Mouse (Mus musculus): Measurements from ENCODE around the gene Npy. TPM values are rescaled to one million over a fixed set of nuclear protein-coding genes. Genes with fewer than 3 reads are reported as not detected.

Npy gene
- polyA plus RNA-seq, 1 experiment from 2014 or later: 0.52 TPM

- no peaks in the 10 kb centered on the region for H3K36me3 ChIP-seq (ENCODE audit: control insufficient read depth, insufficient read depth, low read length)
- H3K4me2 ChIP-seq: no peak overlapping the region
- H3K4me3 ChIP-seq (ENCODE audit: low read depth, low read length): no peak overlapping the region
- no peaks in the 10 kb centered on the region for H3K4me1 ChIP-seq (ENCODE audit: control insufficient read depth, insufficient read depth, low read length)
- H3K27me3 ChIP-seq (ENCODE audit: control insufficient read depth, insufficient read depth, low read length): no peaks in the 10 kb centered on the region
- 80% methylated on average over 12 of the region's 12 CpGs for WGBS (ENCODE audit: insufficient replicate concordance)
- no peaks in the 10 kb centered on the region for H3K9me3 ChIP-seq (replicated peaks; ENCODE audit: control insufficient read depth, low read length)
- ATAC-seq (replicated peaks; ENCODE audit: insufficient number of reproducible peaks, low FRiP score, low TSS enrichment): no peak
- no peak overlapping the region for H3K9ac ChIP-seq (ENCODE audit: low read depth, low read length)
- H3K27ac ChIP-seq (ENCODE audit: low read depth, low read length): no peak overlapping the region
Observed at GRCm38 (mm10) chr6:49792524-49792923, 30.0 kb upstream of the Npy start.

- ATAC-seq (replicated peaks; ENCODE audit: insufficient number of reproducible peaks, low FRiP score, low TSS enrichment): no peak
- no peak overlapping the region for H3K27ac ChIP-seq (ENCODE audit: low read depth, low read length)
- no peak overlapping the region for H3K4me2 ChIP-seq
- H3K4me3 ChIP-seq (ENCODE audit: low read depth, low read length): no peak overlapping the region
- H3K27me3 ChIP-seq (ENCODE audit: control insufficient read depth, insufficient read depth, low read length): no peaks in the 10 kb centered on the region
- WGBS (ENCODE audit: insufficient replicate concordance): 48% methylated on average over 8 of the region's 8 CpGs
- no peaks in the 10 kb centered on the region for H3K4me1 ChIP-seq (ENCODE audit: control insufficient read depth, insufficient read depth, low read length)
- H3K9me3 ChIP-seq (replicated peaks; ENCODE audit: control insufficient read depth, low read length): no peaks in the 10 kb centered on the region
- H3K9ac ChIP-seq (ENCODE audit: low read depth, low read length): no peak overlapping the region
- no peaks in the 10 kb centered on the region for H3K36me3 ChIP-seq (ENCODE audit: control insufficient read depth, insufficient read depth, low read length)
Observed at GRCm38 (mm10) chr6:49804105-49804504, 18.4 kb upstream of the Npy start.

GRCm38 (mm10) chr6:49808076-49808475 is 14.4 kb upstream of the Npy start:
- Histone ChIP-seq H3K36me3 (ENCODE audit: control insufficient read depth, insufficient read depth, low read length) (no peaks in the 10 kb centered on the region), H3K27me3 (ENCODE audit: control insufficient read depth, insufficient read depth, low read length) (no peaks in the 10 kb centered on the region), H3K4me1 (ENCODE audit: control insufficient read depth, insufficient read depth, low read length) (no peaks in the 10 kb centered on the region), H3K27ac (ENCODE audit: low read depth, low read length) (no peak overlapping the region), H3K9ac (ENCODE audit: low read depth, low read length) (no peak overlapping the region), H3K9me3 (replicated peaks; ENCODE audit: control insufficient read depth, low read length) (no peaks in the 10 kb centered on the region), H3K4me3 (ENCODE audit: low read depth, low read length) (peak overlapping the region; percentile 34), H3K4me2 (peak overlapping the region; percentile 61)
- WGBS (ENCODE audit: insufficient replicate concordance): 17% methylated on average over 13 of the region's 13 CpGs
- ATAC-seq (replicated peaks; ENCODE audit: insufficient number of reproducible peaks, low FRiP score, low TSS enrichment): no peak

GRCm38 (mm10) chr6:49817183-49817582 is 5.3 kb upstream of the Npy start:
- H3K4me1 ChIP-seq (ENCODE audit: control insufficient read depth, insufficient read depth, low read length): 0 out of 2 replicates have a peak, but pooled peaks cover 4% of the 10 kb centered on the region

GRCm38 (mm10) chr6:49817625-49818024 is 4.9 kb upstream of the Npy start:
- no peak overlapping the region for H3K9ac ChIP-seq (ENCODE audit: low read depth, low read length)
- H3K27me3 ChIP-seq (ENCODE audit: control insufficient read depth, insufficient read depth, low read length): peaks cover 21% of the 10 kb centered on the region

More at GRCm38 (mm10) chr6:49817183-49817582, 5.3 kb upstream of the Npy start:
- H3K9ac ChIP-seq (ENCODE audit: low read depth, low read length): no peak overlapping the region
- no peaks in the 10 kb centered on the region for H3K36me3 ChIP-seq (ENCODE audit: control insufficient read depth, insufficient read depth, low read length)
- no peak overlapping the region for H3K27ac ChIP-seq (ENCODE audit: low read depth, low read length)
- peaks cover 17% of the 10 kb centered on the region for H3K27me3 ChIP-seq (ENCODE audit: control insufficient read depth, insufficient read depth, low read length)
- H3K4me3 ChIP-seq (ENCODE audit: low read depth, low read length): no peak overlapping the region
- H3K9me3 ChIP-seq (replicated peaks; ENCODE audit: control insufficient read depth, low read length): no peaks in the 10 kb centered on the region
- ATAC-seq (replicated peaks; ENCODE audit: insufficient number of reproducible peaks, low FRiP score, low TSS enrichment): no peak
- 69% methylated on average over 5 of the region's 5 CpGs for WGBS (ENCODE audit: insufficient replicate concordance)
- no peak overlapping the region for H3K4me2 ChIP-seq

GRCm38 (mm10) chr6:49822871-49823230 is 341 bp downstream of the Npy start:
- under 1% methylated on average over 10 of the region's 10 CpGs for WGBS (ENCODE audit: insufficient replicate concordance)
- Histone ChIP-seq H3K4me3 (ENCODE audit: low read depth, low read length) (peak overlapping the region; percentile 52), H3K27ac (ENCODE audit: low read depth, low read length) (no peak overlapping the region), H3K4me2 (peak overlapping the region; percentile 94), H3K9ac (ENCODE audit: low read depth, low read length) (no peak overlapping the region), H3K27me3 (ENCODE audit: control insufficient read depth, insufficient read depth, low read length) (peaks cover 44% of the 10 kb centered on the region), H3K9me3 (replicated peaks; ENCODE audit: control insufficient read depth, low read length) (no peaks in the 10 kb centered on the region), H3K4me1 (ENCODE audit: control insufficient read depth, insufficient read depth, low read length) (0 out of 2 replicates have a peak, but pooled peaks cover 5% of the 10 kb centered on the region), H3K36me3 (ENCODE audit: control insufficient read depth, insufficient read depth, low read length) (no peaks in the 10 kb centered on the region)
- ATAC-seq (replicated peaks; ENCODE audit: insufficient number of reproducible peaks, low FRiP score, low TSS enrichment): no peak

More at GRCm38 (mm10) chr6:49817625-49818024, 4.9 kb upstream of the Npy start:
- H3K4me1 ChIP-seq (ENCODE audit: control insufficient read depth, insufficient read depth, low read length): 0 out of 2 replicates have a peak, but pooled peaks cover 5% of the 10 kb centered on the region
- no peaks in the 10 kb centered on the region for H3K36me3 ChIP-seq (ENCODE audit: control insufficient read depth, insufficient read depth, low read length)
- ATAC-seq (replicated peaks; ENCODE audit: insufficient number of reproducible peaks, low FRiP score, low TSS enrichment): no peak
- no peaks in the 10 kb centered on the region for H3K9me3 ChIP-seq (replicated peaks; ENCODE audit: control insufficient read depth, low read length)
- 69% methylated on average over 6 of the region's 6 CpGs for WGBS (ENCODE audit: insufficient replicate concordance)
- H3K27ac ChIP-seq (ENCODE audit: low read depth, low read length): no peak overlapping the region
- no peak overlapping the region for H3K4me2 ChIP-seq
- no peak overlapping the region for H3K4me3 ChIP-seq (ENCODE audit: low read depth, low read length)

GRCm38 (mm10) chr6:49823371-49823770 is 861 bp downstream of the Npy start:
- H3K27ac ChIP-seq (ENCODE audit: low read depth, low read length): no peak overlapping the region
- peak overlapping the region; percentile 94; the same call in 1 of the 2 replicates for H3K4me2 ChIP-seq
- H3K4me1 ChIP-seq (ENCODE audit: control insufficient read depth, insufficient read depth, low read length): 0 out of 2 replicates have a peak, but pooled peaks cover 5% of the 10 kb centered on the region
- no peak overlapping the region for H3K4me3 ChIP-seq (ENCODE audit: low read depth, low read length)
- peaks cover 44% of the 10 kb centered on the region for H3K27me3 ChIP-seq (ENCODE audit: control insufficient read depth, insufficient read depth, low read length)
- no peaks in the 10 kb centered on the region for H3K36me3 ChIP-seq (ENCODE audit: control insufficient read depth, insufficient read depth, low read length)
- no peaks in the 10 kb centered on the region for H3K9me3 ChIP-seq (replicated peaks; ENCODE audit: control insufficient read depth, low read length)
- 11% methylated on average over 15 of the region's 15 CpGs for WGBS (ENCODE audit: insufficient replicate concordance)
- ATAC-seq (replicated peaks; ENCODE audit: insufficient number of reproducible peaks, low FRiP score, low TSS enrichment): no peak
- H3K9ac ChIP-seq (ENCODE audit: low read depth, low read length): no peak overlapping the region

- 8% methylated on average over 2 of the region's 2 CpGs for WGBS (ENCODE audit: insufficient replicate concordance)
- no peak for ATAC-seq (replicated peaks; ENCODE audit: insufficient number of reproducible peaks, low FRiP score, low TSS enrichment)
- H3K9me3 ChIP-seq (replicated peaks; ENCODE audit: control insufficient read depth, low read length): no peaks in the 10 kb centered on the region
- no peaks in the 10 kb centered on the region for H3K36me3 ChIP-seq (ENCODE audit: control insufficient read depth, insufficient read depth, low read length)
- no peak overlapping the region for H3K9ac ChIP-seq (ENCODE audit: low read depth, low read length)
- 0 out of 2 replicates have a peak, but pooled peaks cover 5% of the 10 kb centered on the region for H3K4me1 ChIP-seq (ENCODE audit: control insufficient read depth, insufficient read depth, low read length)
- peaks cover 44% of the 10 kb centered on the region for H3K27me3 ChIP-seq (ENCODE audit: control insufficient read depth, insufficient read depth, low read length)
- no peak overlapping the region for H3K4me3 ChIP-seq (ENCODE audit: low read depth, low read length)
- H3K4me2 ChIP-seq: no peak overlapping the region
- H3K27ac ChIP-seq (ENCODE audit: low read depth, low read length): no peak overlapping the region
Observed at GRCm38 (mm10) chr6:49823821-49824220, 1.3 kb downstream of the Npy start.

GRCm38 (mm10) chr6:49831579-49831978 is 9.1 kb downstream of the Npy start:
- H3K27me3 ChIP-seq (ENCODE audit: control insufficient read depth, insufficient read depth, low read length): peaks cover 8% of the 10 kb centered on the region; the same call in 1 of the 2 replicates
- 72% methylated on average over 2 of the region's 2 CpGs for WGBS (ENCODE audit: insufficient replicate concordance)

More at GRCm38 (mm10) chr6:49831579-49831978, 9.1 kb downstream of the Npy start:
- H3K4me2 ChIP-seq: no peak overlapping the region
- no peak for ATAC-seq (replicated peaks; ENCODE audit: insufficient number of reproducible peaks, low FRiP score, low TSS enrichment)
- no peaks in the 10 kb centered on the region for H3K36me3 ChIP-seq (ENCODE audit: control insufficient read depth, insufficient read depth, low read length)
- no peaks in the 10 kb centered on the region for H3K4me1 ChIP-seq (ENCODE audit: control insufficient read depth, insufficient read depth, low read length)
- H3K4me3 ChIP-seq (ENCODE audit: low read depth, low read length): no peak overlapping the region
- H3K9me3 ChIP-seq (replicated peaks; ENCODE audit: control insufficient read depth, low read length): no peaks in the 10 kb centered on the region
- no peak overlapping the region for H3K27ac ChIP-seq (ENCODE audit: low read depth, low read length)
- H3K9ac ChIP-seq (ENCODE audit: low read depth, low read length): no peak overlapping the region

All from heart, embryonic 11.5 days (tissue).